Mouse (Mus musculus) retina, postnatal 7 days (tissue): ENCODE results near the gene Hsd17b10.

Experiments
- DNase-seq: peaks from one replicate; pipeline ENCODE4 v3.0.0-alpha.2; 2012; ENCODE audit warnings: low read depth, low spot score

Hsd17b10 gene

DNA sequence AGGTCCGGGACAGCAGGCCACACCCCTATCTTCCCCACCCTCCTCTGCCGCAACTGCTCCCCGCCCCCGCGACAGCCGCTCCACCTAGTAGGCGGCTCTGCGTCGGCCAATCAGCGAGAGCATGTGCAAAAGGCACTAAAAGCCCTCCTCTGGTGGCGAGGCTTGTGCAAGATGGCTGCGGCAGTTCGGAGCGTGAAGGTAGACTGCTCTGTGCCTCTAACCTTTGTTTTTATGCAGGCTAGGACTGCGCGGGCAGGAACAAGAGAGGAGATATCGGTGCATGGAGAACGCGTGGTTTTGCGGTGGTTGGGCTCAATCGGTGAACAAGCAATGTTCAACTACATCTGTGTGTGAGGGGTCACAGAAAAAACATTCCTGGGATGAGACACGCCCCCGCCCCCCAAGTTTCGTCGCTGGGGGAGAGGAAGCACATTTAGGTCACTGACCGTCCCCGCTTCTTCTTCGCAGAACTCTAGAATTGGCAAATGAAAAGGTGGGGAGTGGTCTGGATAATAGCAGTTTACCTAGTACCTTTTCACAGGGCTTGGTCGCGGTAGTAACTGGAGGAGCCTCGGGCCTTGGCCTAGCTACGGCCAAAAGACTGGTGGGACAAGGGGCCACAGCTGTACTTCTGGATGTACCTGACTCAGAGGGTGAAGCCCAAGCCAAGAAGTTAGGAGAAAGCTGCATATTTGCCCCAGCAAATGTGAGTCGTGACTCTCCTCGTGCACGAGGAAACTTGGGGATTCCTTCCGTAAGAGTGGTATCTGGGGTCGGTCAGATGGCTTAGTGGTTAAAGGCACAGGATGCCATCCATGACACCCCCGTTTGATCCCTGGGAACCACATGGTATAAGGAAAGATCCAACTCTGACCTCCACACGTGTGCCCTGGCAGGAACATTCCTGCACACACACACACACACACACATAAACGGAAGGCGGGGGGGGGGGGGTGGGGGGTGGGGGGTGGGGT lies at the start of gene Hsd17b10:
TSS of gene Hsd17b10 (plus strand) at position 109 of the 974 bp plus-strand sequence.
- DNase-seq, result peak; percentile 42

GRCm38 (mm10) chrX:151999006-151999710 lies 2.5 kb upstream of the Hsd17b10 start:
- no peak for DNase-seq

- no peak for DNase-seq
Observed at GRCm38 (mm10) chrX:152001182-152001684, 412 bp upstream of the Hsd17b10 start.

GRCm38 (mm10) chrX:152002865-152003264 lies 1.2 kb downstream of the Hsd17b10 start:
- no peak for DNase-seq

DNA sequence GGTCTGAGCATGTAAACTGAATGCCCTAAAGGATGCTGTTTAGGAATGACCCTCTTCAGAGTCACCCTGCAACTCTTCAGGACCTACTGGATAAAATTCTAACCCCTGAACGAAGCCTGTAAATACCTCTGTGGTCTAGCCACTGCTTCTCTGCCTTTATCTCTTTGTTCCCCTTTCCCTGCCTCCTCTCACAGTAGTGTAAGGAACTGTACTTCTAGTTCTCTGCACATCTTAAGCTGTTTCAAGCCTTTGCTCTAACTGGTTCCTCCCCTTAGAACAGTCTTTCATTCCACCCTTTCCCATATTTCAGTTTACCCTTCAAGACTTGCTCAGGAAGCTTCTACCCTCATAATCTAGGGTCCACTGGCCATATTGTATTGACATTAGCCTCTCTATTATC lies 6.2 kb downstream of the Hsd17b10 start:
- no peak for DNase-seq

- DNase-seq, result no peak
Observed at GRCm38 (mm10) chrX:152015752-152016150, 14.1 kb downstream of the Hsd17b10 start.

- DNase-seq, result peak; percentile 84
Observed at GRCm38 (mm10) chrX:152016151-152017145, 14.8 kb downstream of the Hsd17b10 start, which contains the start of the genes Ribc1 and Smc1a. Gene Ribc1, minus strand, starts transcription at chrX:152016295. Gene Smc1a, plus strand, starts transcription at chrX:152016428.

DNA sequence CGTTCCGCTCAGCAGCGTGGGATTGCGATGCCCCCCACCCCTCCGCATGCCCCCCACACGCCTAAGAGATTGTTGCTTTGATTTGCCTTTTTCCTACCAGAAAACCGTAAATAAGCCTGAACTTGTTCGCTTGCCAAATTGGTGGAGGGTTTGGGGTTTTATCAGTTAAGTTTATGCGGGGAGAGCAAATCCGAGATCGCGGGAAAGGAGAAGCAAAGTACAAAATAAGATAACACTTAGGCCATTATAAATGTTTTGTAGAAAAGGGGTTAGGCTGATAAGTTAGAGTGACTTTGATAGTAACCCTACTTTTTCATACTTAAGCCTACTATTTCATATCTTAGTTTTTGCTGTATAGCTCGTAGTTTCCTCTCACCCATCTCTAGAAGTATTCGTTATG lies 15.5 kb downstream of the Hsd17b10 start:
- no peak for DNase-seq

DNA sequence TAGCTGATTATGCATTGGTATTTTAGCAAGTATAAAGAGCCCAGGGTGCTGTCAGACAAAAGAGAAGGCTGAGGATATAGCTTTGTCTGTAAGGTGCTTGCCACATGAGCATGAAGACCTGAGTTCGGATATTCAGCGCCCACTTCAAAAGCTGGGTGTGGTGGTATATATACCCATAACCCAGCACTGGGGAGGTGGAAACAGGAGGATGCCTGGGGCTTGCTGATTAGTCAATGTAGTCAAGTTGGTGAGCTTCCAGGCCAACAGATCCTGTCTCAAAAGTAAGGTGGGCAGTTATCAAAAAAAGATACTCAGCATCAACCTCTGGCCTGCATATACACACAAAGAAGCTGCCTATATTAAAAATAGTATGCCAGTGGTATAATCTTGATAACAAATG lies 17.6 kb downstream of the Hsd17b10 start:
- DNase-seq, result no peak

- DNase-seq, result no peak
Observed at GRCm38 (mm10) chrX:152039865-152040264, 38.2 kb downstream of the Hsd17b10 start.

DNA sequence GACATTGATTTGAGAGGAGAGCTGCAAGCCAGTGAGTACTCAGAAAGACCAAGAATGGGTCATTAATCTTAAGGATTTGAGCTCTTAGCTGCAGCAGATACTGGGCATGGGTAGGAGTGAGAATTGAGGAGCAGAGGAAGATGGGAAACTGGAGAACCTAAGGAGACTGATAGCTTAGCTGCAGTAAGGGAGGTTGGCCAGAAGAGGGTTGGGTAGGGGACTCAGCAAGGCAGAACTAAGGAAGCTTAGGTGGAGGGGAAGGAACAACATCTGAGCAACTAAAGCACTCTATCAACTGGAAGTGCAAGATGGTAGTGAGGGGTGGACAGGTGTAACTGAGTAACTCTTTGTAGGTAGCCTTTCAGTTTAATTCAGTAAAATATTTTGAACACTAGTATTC lies 45.6 kb downstream of the Hsd17b10 start:
- DNase-seq, result no peak

DNA sequence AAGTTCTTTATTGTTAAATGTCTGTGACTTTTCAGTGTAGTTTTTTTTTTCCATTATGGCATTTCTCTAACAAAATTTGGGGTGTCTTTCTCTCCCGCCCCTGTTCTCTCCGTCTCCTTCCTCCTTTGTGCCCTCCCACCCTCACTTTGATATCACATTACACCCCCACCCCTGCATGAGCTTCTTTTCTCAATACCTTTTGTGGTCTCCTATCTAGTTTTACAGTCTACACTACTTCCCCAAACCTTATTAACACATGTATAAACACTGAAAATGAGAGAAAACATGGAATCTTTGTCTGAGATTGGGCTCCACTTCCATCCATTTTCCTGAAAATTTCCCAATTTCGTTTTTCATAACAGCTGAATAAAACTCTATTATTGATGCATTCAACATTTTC lies 50.9 kb downstream of the Hsd17b10 start:
- DNase-seq, result no peak
